In the genomic region with DNA sequence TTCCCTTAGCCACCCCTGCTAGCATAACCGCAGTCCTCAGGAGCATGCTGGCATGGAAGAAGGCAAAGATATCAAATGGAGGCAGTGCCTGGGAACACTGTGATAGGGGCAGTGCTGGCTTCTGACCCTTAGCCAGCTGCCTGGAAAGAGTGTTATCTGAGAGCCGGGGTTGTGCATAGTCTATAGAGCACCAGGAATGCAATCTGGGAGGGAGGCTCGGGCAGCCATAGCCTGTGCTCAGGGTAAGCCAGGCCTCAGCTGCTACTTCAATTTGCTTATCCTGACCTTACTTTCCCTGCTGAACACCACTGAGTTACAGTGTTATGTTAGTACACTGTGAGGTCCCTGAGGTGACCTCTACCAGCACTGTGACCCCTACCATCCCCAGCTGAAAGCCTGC, we compare ENCODE assay signal across 13 mouse cellular contexts.
DNase-seq lines count a peak whose midpoint lies in the region; ATAC-seq and TF ChIP-seq lines count a peak whose summit lies in the region.
"Had no signal": no experiment of that assay in that cellular context is flagged by ENCODE, and none has a peak within 500 bp of the region (broad histone marks: within the 10 kb centered on the region; RNA-seq: fewer than 3 reads in every experiment).

No protein-coding gene starts in this region.

- H3K27ac ChIP-seq in forebrain, embryonic 12.5 days = no peak overlapping the region
- H3K27ac ChIP-seq in forebrain, embryonic 16.5 days (ENCODE audit: low read length) = no peak overlapping the region
- no peak overlapping the region for H3K27ac ChIP-seq in limb, embryonic 11.5 days (replicated peaks; ENCODE audit: low read depth, low read length)
- H3K27ac ChIP-seq in limb, embryonic 10.5 days = no peak overlapping the region
- H3K27ac ChIP-seq in kidney, adult 2 months (ENCODE audit: insufficient read depth, low read depth, low read length) = no peak overlapping the region; the same call in 1 of the 2 replicates
- H3K27ac ChIP-seq: forebrain, embryonic 13.5 days; limb, embryonic 12.5 days; neural tube, embryonic 15.5 days had no signal

- no peak overlapping the region for H3K4me3 ChIP-seq in forebrain, embryonic 12.5 days (replicated peaks)
- no peak overlapping the region for H3K4me3 ChIP-seq in forebrain, embryonic 16.5 days (replicated peaks; ENCODE audit: low read length)
- H3K4me3 ChIP-seq in limb, embryonic 11.5 days (ENCODE audit: low read depth, low read length) = no peak overlapping the region
- no peak overlapping the region for H3K4me3 ChIP-seq in limb, embryonic 10.5 days
- H3K4me3 ChIP-seq in kidney, adult 2 months (ENCODE audit: insufficient read depth, low read depth, low read length) = no peak overlapping the region
- H3K4me3 ChIP-seq: forebrain, embryonic 13.5 days; limb, embryonic 12.5 days; neural tube, embryonic 15.5 days had no signal

- no peak overlapping the region for H3K4me2 ChIP-seq in forebrain, embryonic 12.5 days
- H3K4me2 ChIP-seq in forebrain, embryonic 16.5 days (ENCODE audit: low read length) = no peak overlapping the region
- H3K4me2 ChIP-seq in limb, embryonic 11.5 days (ENCODE audit: low read depth, severe bottlenecking) = no peak overlapping the region
- H3K4me2 ChIP-seq: forebrain, embryonic 13.5 days; limb, embryonic 12.5 days; neural tube, embryonic 15.5 days had no signal

- H3K9me3 ChIP-seq in forebrain, embryonic 12.5 days = no peaks in the 10 kb centered on the region
- H3K9me3 ChIP-seq in forebrain, embryonic 16.5 days (ENCODE audit: control insufficient read depth, low read length) = no peaks in the 10 kb centered on the region
- no peaks in the 10 kb centered on the region for H3K9me3 ChIP-seq in limb, embryonic 11.5 days (ENCODE audit: control insufficient read depth, low read length)
- no peaks in the 10 kb centered on the region for H3K9me3 ChIP-seq in limb, embryonic 10.5 days (replicated peaks)
- H3K9me3 ChIP-seq: forebrain, embryonic 13.5 days; limb, embryonic 12.5 days; neural tube, embryonic 15.5 days had no signal

- no peak for DNase-seq in limb, embryonic 11.5 days (ENCODE audit: low spot score)
- no peak for DNase-seq in limb, embryonic 10.5 days (ENCODE audit: low spot score)
- peak; percentile 61 for DNase-seq in kidney, adult 2 months
- peak; percentile 35 to 60 for DNase-seq in kidney, postnatal 4 days
- DNase-seq in lung, adult 18-20 months = no peak
- DNase-seq in B cell, adult 2 months = no peak
- DNase-seq: adrenal gland, postnatal 14 days; liver, postnatal 0 days had no signal

- ATAC-seq in forebrain, embryonic 12.5 days (ENCODE audit: low FRiP score) = peak; percentile 41
- no peak for ATAC-seq in forebrain, embryonic 16.5 days
- peak; percentile 54; the same call in 1 of the 2 replicates for ATAC-seq in limb, embryonic 11.5 days (ENCODE audit: insufficient number of reproducible peaks, low FRiP score, low TSS enrichment, low read depth)
- ATAC-seq: forebrain, embryonic 13.5 days; liver, postnatal 0 days had no signal

- 37% methylated on average over 3 of the region's 3 CpGs for WGBS in forebrain, embryonic 12.5 days
- WGBS in forebrain, embryonic 16.5 days = 30% methylated on average over 3 of the region's 3 CpGs
- WGBS in limb, embryonic 11.5 days = 55% methylated on average over 3 of the region's 3 CpGs
- WGBS in limb, embryonic 10.5 days = 65% methylated on average over 3 of the region's 3 CpGs
- WGBS in kidney, adult 2 months = 28% methylated on average over 3 of the region's 3 CpGs

- H3K27me3 ChIP-seq in forebrain, embryonic 12.5 days = peaks cover 32% of the 10 kb centered on the region
- H3K27me3 ChIP-seq in forebrain, embryonic 16.5 days (replicated peaks; ENCODE audit: control insufficient read depth, insufficient read depth, low read length) = peaks cover 3% of the 10 kb centered on the region; the same call in 1 of the 2 replicates
- no peaks in the 10 kb centered on the region for H3K27me3 ChIP-seq in limb, embryonic 11.5 days (ENCODE audit: control insufficient read depth, insufficient read depth, low read length)
- no peaks in the 10 kb centered on the region for H3K27me3 ChIP-seq in limb, embryonic 10.5 days (ENCODE audit: low read depth, poor library complexity, severe bottlenecking)
- no peaks in the 10 kb centered on the region for H3K27me3 ChIP-seq in kidney, adult 2 months (replicated peaks; ENCODE audit: control insufficient read depth, insufficient read depth, low read length)
- H3K27me3 ChIP-seq: neural tube, embryonic 15.5 days had no signal

- no peak for TF ChIP-seq POLR2A in kidney, adult 2 months (IDR thresholded peaks at IDR 0.05; ENCODE audit: low read depth, low read length)

- H3K9ac ChIP-seq in forebrain, embryonic 12.5 days = no peak overlapping the region
- H3K9ac ChIP-seq in forebrain, embryonic 16.5 days (replicated peaks; ENCODE audit: low read depth, low read length) = no peak overlapping the region
- no peak overlapping the region for H3K9ac ChIP-seq in limb, embryonic 11.5 days (ENCODE audit: low read length)
- H3K9ac ChIP-seq: forebrain, embryonic 13.5 days; limb, embryonic 12.5 days; liver, postnatal 0 days; neural tube, embryonic 15.5 days had no signal

- H3K36me3 ChIP-seq in forebrain, embryonic 12.5 days (replicated peaks) = no peaks in the 10 kb centered on the region
- no peaks in the 10 kb centered on the region for H3K36me3 ChIP-seq in forebrain, embryonic 16.5 days (ENCODE audit: control insufficient read depth, insufficient read depth)
- H3K36me3 ChIP-seq in limb, embryonic 11.5 days (ENCODE audit: control insufficient read depth, insufficient read depth, low read length) = no peaks in the 10 kb centered on the region
- H3K36me3 ChIP-seq in limb, embryonic 10.5 days = no peaks in the 10 kb centered on the region
- no peaks in the 10 kb centered on the region for H3K36me3 ChIP-seq in kidney, adult 2 months (ENCODE audit: control insufficient read depth, insufficient read depth, low read length)
- H3K36me3 ChIP-seq: limb, embryonic 12.5 days; neural tube, embryonic 15.5 days had no signal

- no peak for TF ChIP-seq CTCF in kidney, adult 2 months (conservative IDR thresholded peaks at IDR 0.05; ENCODE audit: insufficient read depth, insufficient read length, low read depth, low read length)

- H3K4me1 ChIP-seq in forebrain, embryonic 12.5 days = peaks cover 21% of the 10 kb centered on the region
- H3K4me1 ChIP-seq in forebrain, embryonic 16.5 days (replicated peaks; ENCODE audit: control insufficient read depth, insufficient read depth, low read length) = peaks cover 4% of the 10 kb centered on the region
- H3K4me1 ChIP-seq in limb, embryonic 11.5 days (ENCODE audit: control insufficient read depth, insufficient read depth, low read length) = 0 out of 2 replicates have a peak, but pooled peaks cover 3% of the 10 kb centered on the region
- H3K4me1 ChIP-seq in limb, embryonic 10.5 days = peaks cover 18% of the 10 kb centered on the region
- no peaks in the 10 kb centered on the region for H3K4me1 ChIP-seq in kidney, adult 2 months (ENCODE audit: control insufficient read depth, insufficient read depth, low read length)

Comparison
In these comparisons a context has a peak if more than half of its experiments do, and no peak if none do; other contexts are left out.
1. DNase-seq: peak in kidney, adult 2 months (single experiment) and kidney, postnatal 4 days (2 of 2); none in limb, embryonic 11.5 days (single experiment), limb, embryonic 10.5 days (single experiment), lung, adult 18-20 months (0 of 2) and B cell, adult 2 months (0 of 2).